Mouse (Mus musculus): ENCODE data around the gene Rab3b. TPM values are rescaled to one million over a fixed set of nuclear protein-coding genes. Genes with fewer than 3 reads are reported as not detected.

Rab3b gene
- total RNA-seq, 2 experiments from 2014 or later: 71.4 to 76.1 TPM

DNA sequence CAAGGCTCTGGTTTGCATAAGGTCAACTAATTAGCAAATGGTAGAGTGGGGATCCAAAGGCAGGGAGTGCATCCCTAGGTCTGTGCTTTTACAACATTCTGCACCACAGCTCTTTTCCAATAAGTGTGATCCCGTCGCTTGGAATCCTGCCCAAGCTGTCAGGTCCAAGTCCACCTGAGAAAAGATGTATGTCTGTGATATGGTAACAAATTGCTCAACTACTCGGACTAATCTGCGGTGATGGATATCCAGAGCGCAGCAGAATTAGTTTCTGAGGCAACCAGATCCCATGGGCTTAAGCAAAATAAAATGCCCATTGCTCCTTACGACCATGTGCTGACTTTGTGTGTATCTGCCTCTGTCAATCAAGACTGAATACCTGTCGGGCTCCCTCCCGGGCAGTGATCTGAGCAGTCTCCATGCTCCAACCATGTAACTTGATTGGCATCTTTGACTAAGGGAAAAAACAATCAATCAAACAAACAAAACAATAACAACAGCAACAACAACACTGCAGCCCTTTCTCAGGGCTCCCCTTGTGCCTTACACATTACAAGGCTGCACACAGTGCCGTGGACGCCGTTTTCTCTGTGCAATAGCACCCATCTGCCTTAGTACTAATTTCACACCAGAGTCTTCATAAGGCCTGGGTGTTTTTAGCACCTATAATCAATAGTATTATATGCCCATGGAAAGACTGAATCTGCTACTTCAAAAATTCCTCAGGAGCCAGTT is 64.3 kb downstream of the Rab3b start:
- DNase-seq (ENCODE audit: low spot score in 2 of 2): no peak

- DNase-seq (ENCODE audit: low spot score in 2 of 2): no peak
Observed at GRCm38 (mm10) chr4:108949168-108949567, 70.3 kb downstream of the Rab3b start.

DNA sequence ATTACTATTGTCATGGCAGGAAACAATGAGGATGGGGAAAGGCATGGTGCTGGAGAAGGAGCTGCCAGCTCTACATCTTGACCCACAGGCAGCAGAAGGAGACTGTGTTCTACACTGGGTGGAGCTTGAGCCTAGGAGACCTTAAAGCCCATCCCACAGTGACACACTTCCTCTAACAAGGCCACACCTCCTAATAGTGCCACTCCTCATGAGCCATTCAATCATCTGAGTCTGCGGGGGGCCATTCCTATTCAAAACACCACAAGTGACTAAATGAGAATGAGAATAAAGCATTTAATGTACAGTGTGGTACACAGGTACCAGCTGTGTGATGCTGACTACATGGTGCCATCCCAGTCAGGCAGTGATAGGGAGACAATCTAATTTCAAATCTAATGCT is 71.3 kb downstream of the Rab3b start:
- no peak for DNase-seq (ENCODE audit: low spot score in 2 of 2)

DNA sequence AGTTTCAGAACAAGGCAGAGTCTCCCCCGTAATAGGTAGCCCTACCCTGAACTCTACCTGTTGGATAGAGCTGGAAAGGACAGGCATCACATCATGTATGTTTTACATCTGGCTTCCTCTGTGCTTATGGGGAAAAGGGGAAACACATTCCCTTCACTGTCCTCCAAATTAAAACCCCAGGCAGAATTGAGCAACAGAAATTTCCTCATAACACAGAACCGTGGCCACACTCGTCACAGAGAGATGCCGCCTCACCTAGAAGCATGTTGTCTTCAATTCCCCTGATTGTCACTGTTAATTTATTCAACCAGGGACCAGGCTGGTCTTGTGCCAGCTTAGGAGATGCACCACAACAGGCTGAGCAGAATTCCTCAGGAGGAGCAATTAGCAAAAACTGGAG is 72.8 kb downstream of the Rab3b start:
- no peak for DNase-seq (ENCODE audit: low spot score in 2 of 2)

- DNase-seq (ENCODE audit: low spot score in 2 of 2): no peak
Observed at GRCm38 (mm10) chr4:108959696-108960095, 80.8 kb downstream of the Rab3b start.

- no peak for DNase-seq (ENCODE audit: low spot score in 2 of 2)
Observed at GRCm38 (mm10) chr4:108960619-108961460, 82.0 kb downstream of the Rab3b start.

DNA sequence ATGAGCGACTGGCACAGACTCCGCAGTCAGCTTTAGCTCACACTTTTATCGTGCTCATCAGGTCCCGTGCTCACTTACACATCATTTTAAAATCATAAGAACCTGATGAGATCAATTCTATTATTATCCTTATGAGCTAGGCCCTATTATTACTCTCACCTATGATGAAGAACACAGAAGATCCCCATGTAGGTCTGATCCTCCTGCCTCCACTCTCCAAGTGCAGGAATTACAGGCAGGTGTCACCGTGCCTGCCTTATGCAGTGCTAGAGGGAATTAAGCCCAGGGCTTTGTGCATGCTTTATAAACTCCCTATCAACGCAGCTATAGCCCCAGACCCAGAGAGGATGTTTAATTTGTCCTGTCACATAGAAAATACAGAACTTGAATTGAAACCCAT is 84.2 kb downstream of the Rab3b start:
- no peak for DNase-seq (ENCODE audit: low spot score in 2 of 2)

GRCm38 (mm10) chr4:108969517-108969916 is 90.7 kb downstream of the Rab3b start:
- no peak for DNase-seq (ENCODE audit: low spot score in 2 of 2)

DNA sequence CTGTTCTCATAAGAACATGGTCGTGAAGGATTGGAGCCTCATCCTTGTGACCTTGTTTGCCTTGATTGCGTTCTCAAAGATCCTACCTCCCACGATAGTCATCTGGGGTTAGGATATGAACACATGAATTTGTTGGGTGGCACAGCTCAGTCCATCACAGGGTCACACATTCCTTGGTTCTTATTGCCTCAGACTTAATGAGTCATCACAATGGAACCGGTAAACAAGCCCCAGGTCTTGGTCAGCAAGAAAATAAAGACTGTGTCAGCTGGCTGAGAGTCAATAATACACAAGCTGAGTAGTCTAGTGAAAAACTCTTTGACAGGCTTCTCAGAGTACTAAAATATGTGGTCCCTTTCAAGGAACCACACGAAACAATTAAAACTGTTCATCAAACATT is 92.2 kb downstream of the Rab3b start:
- DNase-seq (ENCODE audit: low spot score in 2 of 2): no peak

DNA sequence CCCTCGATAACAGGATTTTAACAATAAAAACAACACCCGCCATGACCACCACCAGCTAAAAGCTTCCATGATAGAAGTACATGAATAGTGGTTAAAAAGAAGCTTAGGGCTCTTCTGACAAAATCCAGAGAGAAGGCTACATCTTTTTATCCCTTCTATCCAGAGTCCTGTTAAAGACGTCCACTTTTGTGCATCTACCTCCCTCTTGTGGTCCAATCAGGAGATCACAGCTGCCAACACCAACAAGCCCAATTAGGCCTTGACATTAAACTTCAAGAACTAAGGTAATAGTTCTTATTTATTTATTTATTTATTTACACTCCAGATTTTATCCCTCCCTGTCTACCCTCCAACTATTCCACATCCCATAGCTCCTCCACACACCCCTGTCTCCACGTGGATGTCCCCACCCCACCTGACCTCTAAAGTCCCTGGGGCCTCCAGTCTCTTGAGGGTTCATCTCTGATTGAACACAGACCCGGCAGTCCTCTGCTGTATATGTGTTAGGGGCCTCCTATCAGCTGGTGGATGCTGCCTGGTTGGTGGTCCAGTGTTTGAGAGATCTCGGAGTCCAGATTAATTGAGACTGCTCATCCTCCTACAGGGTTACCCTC is 97.7 kb downstream of the Rab3b start:
- DNase-seq (ENCODE audit: low spot score in 2 of 2): peak in 1 of 2 experiments; percentile 25

- no peak for DNase-seq (ENCODE audit: low spot score in 2 of 2)
Observed at GRCm38 (mm10) chr4:108986833-108987472, 108.1 kb downstream of the Rab3b start.

GRCm38 (mm10) chr4:108987473-108987842 is 108.6 kb downstream of the Rab3b start:
- no peak for DNase-seq (ENCODE audit: low spot score in 2 of 2)

DNA sequence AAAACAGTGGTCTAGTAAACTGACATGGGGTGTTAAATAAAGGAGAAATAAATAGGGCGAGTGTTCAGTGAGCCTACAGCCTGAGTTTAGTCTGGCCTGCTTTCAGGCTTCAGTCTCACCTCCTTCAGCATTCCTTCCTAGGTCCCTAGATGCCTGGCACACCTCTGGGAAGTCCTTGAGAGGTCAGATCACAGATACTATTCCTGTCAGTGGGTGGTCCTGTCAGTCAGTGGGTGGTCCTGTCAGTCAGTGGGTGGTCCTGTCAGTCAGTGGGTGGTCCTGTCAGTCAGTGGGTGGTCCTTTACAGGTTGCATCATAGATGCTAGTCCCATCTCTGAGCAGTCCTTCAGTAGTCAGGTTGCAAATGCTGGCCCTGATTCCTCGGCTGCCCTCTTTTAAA is 110.6 kb downstream of the Rab3b start:
- no peak for DNase-seq (ENCODE audit: low spot score in 2 of 2)

- DNase-seq (ENCODE audit: low spot score in 2 of 2): no peak
Observed at GRCm38 (mm10) chr4:108990032-108990431, 111.2 kb downstream of the Rab3b start.

DNA sequence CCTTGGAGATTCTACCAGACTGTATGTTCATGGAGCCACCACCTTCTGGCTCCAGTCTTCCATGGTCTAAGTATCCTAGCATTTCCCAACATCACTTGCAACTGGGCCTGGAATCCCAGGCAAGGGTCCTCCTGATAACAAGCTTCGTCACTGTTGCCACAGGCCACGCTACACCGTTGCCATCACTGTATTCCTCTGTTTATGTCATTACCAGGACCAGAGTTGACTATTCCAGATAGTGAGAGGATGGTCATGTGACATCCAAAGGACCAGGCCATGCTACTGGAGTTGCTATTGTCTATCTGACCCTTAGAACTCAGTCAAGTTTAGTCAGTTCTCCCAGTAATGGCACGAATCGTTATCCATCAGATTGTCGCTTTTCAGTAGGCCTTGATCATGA is 111.7 kb downstream of the Rab3b start:
- DNase-seq (ENCODE audit: low spot score in 2 of 2): no peak

GRCm38 (mm10) chr4:108991811-108992210 is 112.9 kb downstream of the Rab3b start:
- no peak for DNase-seq (ENCODE audit: low spot score in 2 of 2)

Other genes with a start within 250 kb of the Rab3b start
- gene 3110021N24Rik, start 159.4 kb upstream of the Rab3b start, total RNA-seq (2021): 1 to 10 TPM; 1.7 to 2.0 TPM
- 10 to 100 TPM; 27.1 to 27.8 TPM for gene Zfyve9, start 98.3 kb upstream of the Rab3b start, total RNA-seq (2021)
- 100 to 1,000 TPM; 144 to 146 TPM for gene Btf3l4, start 45.4 kb upstream of the Rab3b start, total RNA-seq (2021)
- 10 to 100 TPM; 81.4 to 82.4 TPM for gene Txndc12, start 44.5 kb upstream of the Rab3b start, total RNA-seq (2021)
- 10 to 100 TPM; 26.3 to 26.9 TPM for gene Kti12, start 31.3 kb upstream of the Rab3b start, total RNA-seq (2021)
- under 1 TPM; 0.25 to 0.34 TPM for gene A730015C16Rik, start 30.4 kb upstream of the Rab3b start, total RNA-seq (2021)
- gene Nrd1, start 121.6 kb downstream of the Rab3b start, total RNA-seq (2021): 100 to 1,000 TPM; 112 to 117 TPM

Measured in adrenal gland, postnatal 4 days (tissue).